Mouse (Mus musculus) intestine, embryonic 15.5 days (tissue): ENCODE measurements around the gene 4930562C15Rik. TPM values are rescaled to one million over a fixed set of nuclear protein-coding genes. Genes with fewer than 3 reads are reported as not detected.

Experiments used
- ATAC-seq: fragments of 200-750 bp; cut with Nextera tagmentation; 2 replicates; pipeline ENCODE4 v1.8.0; 2017; ENCODE audit warnings: moderate TSS enrichment, moderate library complexity
- H3K27ac ChIP-seq: fragments of 300-500 bp; sonication (generic); 2 replicates; pipeline ENCODE4 v1.5.1; 2015; ENCODE audit warnings: mild to moderate bottlenecking, inconsistent platforms
- H3K27me3 ChIP-seq: fragments of 300-500 bp; sonication (generic); replicated peaks from 2 replicates; pipeline ENCODE4 v1.6.1; 2015; ENCODE audit warnings: inconsistent platforms
- H3K36me3 ChIP-seq: fragments of 300-500 bp; sonication (generic); 2 replicates; pipeline ENCODE4 v1.6.1; 2015; ENCODE audit warnings: inconsistent platforms
- H3K4me1 ChIP-seq: fragments of 300-500 bp; sonication (generic); replicated peaks from 2 replicates; pipeline ENCODE4 v1.6.1; 2015; ENCODE audit warnings: inconsistent platforms
- H3K4me2 ChIP-seq: fragments of 300-500 bp; sonication (generic); replicated peaks from 2 replicates; pipeline ENCODE4 v1.6.1; 2015; ENCODE audit warnings: mild to moderate bottlenecking, inconsistent platforms
- H3K4me3 ChIP-seq: fragments of 300-500 bp; sonication (generic); replicated peaks from 2 replicates; pipeline ENCODE4 v1.5.1; 2015; ENCODE audit warnings: inconsistent platforms
- H3K9ac ChIP-seq: fragments of 300-500 bp; sonication (generic); 2 replicates; pipeline ENCODE4 v1.6.1; 2015; ENCODE audit warnings: inconsistent platforms
- H3K9me3 ChIP-seq: fragments of 300-500 bp; sonication (generic); 2 replicates; pipeline ENCODE4 v1.6.1; 2016; ENCODE audit warnings: inconsistent platforms
- WGBS: fragments of 180-500 bp; shearing (Covaris S2); methylation state at CpG from one replicate; pipeline ENCODE4 v1.1.7; 2015; 5-methylcytosine and 5-hydroxymethylcytosine counted together
- polyA plus RNA-seq: library from polyadenylated mRNA; unstranded; fragments of >200 nt; fragmentation: Nextera tagmentation; extraction: Ambion mirVana; gene quantifications from 2 replicates; pipeline ENCODE4 v1.2.1, GENCODE M21; 2015

4930562C15Rik gene
- polyA plus RNA-seq, 1 experiment from 2014 or later, result 0.23 TPM

DNA sequence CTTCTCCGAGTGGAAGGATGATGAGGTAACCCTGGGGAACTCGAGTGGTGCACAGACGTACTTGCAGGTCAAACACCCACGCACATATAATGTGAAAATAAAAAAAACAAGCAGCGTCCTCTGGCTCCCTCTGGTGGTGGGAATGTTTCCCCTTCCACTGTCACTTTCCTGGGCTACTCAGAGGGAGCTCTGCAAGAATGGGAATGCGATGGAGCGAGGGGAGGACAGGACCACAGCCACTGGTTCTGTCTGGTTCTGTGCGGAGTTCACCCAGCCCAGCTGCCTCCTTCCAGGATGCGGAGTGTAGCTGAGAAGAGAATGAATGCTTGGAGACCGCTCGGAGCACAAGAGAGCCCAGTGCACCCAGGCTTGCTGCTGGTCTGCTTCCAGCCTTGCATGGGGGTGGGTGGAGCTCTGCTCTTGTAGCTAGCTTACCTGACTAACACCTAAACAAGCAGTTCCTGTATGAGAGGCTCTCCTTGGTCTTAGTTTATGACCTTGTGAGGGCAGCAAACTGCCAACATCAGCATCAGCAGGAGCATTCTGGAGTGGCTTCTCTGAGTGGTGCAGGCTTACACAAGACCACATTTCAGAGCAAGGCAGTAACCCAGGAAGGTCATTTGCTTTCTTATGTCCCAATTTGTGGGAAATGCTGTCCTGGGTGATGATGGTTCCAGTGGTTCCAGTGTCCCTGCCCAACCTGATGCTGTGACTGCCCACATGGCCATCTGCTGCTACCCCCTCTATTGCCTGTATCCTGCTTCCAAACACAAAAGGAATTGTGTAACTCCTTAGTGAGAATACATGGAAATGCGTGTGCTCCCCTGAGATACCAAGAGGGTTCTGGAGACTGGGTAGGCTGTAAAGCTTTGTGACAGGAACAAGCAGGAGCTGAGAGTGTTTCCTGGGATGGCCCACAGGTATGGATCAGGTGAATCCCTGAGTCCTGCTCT, 78.8 kb downstream of the 4930562C15Rik start:
- Histone ChIP-seq H3K4me3 (no peak overlapping the region), H3K4me2 (no peak overlapping the region), H3K36me3 (peaks cover 36% of the 10 kb centered on the region)

DNA sequence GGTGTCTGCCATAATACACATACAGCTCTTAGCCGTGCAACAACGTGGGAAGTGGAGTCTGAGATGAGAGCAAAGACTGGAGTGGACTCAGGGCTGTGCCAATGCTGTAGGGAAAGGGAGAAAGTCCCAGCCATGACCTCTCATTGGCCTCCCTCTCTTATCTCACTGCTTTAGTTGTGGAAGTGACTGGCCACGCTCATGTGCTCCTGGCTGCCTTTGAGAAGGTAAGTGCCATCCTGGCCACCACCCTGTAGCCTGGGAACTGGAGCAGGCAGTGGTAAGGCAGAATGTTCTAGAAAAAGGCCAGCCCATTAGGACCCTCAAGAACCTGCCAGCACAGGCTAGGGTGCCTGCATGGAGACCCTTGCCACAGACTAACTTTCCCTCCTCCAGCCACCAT, 80.7 kb downstream of the 4930562C15Rik start:
- Histone ChIP-seq H3K4me1 (peaks cover 4% of the 10 kb centered on the region; the same call in 1 of the 2 replicates), H3K4me3 (no peak overlapping the region), H3K27me3 (no peaks in the 10 kb centered on the region), H3K9ac (no peak overlapping the region), H3K4me2 (no peak overlapping the region), H3K9me3 (no peaks in the 10 kb centered on the region), H3K36me3 (peaks cover 30% of the 10 kb centered on the region), H3K27ac (no peak overlapping the region)
- ATAC-seq, result no peak
- WGBS, result 86% methylated on average over 3 of the region's 3 CpGs

More for the DNA sequence above, 78.8 kb downstream of the 4930562C15Rik start:
- H3K9ac ChIP-seq, result no peak overlapping the region
- 35% methylated on average over 12 of the region's 12 CpGs for WGBS
- H3K27me3 ChIP-seq, result no peaks in the 10 kb centered on the region
- no peaks in the 10 kb centered on the region for H3K9me3 ChIP-seq
- ATAC-seq, result peak; percentile 72
- peak overlapping the region; percentile 36; the same call in 1 of the 2 replicates for H3K27ac ChIP-seq
- H3K4me1 ChIP-seq, result peaks cover 4% of the 10 kb centered on the region; the same call in 1 of the 2 replicates

DNA sequence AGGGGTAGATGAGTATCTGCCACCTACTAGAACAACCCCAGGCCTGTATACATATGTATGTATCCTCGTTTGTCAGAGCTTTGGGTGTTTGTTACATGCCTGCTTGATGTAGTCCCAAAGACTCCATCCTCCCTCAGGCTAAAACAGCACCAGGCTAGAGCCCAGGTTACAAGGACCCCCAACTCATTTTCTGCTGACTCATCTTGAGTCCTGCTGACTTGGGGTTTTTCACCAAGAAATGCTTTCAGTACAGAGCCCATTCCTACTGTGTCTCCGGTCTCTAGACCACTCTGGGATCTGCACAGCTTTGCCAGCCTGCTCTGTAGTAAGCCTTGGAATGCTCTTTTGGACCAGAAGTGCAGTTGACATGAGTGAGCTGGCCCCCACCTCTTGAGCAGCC, 81.4 kb downstream of the 4930562C15Rik start:
- Histone ChIP-seq H3K9me3 (no peaks in the 10 kb centered on the region), H3K4me3 (no peak overlapping the region), H3K9ac (no peak overlapping the region), H3K27ac (no peak overlapping the region), H3K27me3 (no peaks in the 10 kb centered on the region), H3K4me2 (no peak overlapping the region), H3K4me1 (peaks cover 4% of the 10 kb centered on the region; the same call in 1 of the 2 replicates), H3K36me3 (peaks cover 24% of the 10 kb centered on the region)
- 88% methylated on average over 2 of the region's 2 CpGs for WGBS
- no peak for ATAC-seq

Other genes starting within 250 kb of the 4930562C15Rik start
- 21.4 and 23.5 TPM in 2 replicates for gene Glis2, start 240.7 kb upstream of the 4930562C15Rik start, polyA plus RNA-seq
- gene Pam16, start 210.4 kb upstream of the 4930562C15Rik start, polyA plus RNA-seq, result 74.5 and 84.3 TPM in 2 replicates
- 14.1 and 15.1 TPM in 2 replicates for gene Vasn, start 195.5 kb upstream of the 4930562C15Rik start, polyA plus RNA-seq
- 86.5 and 92.1 TPM in 2 replicates for gene Dnaja3, start 195.4 kb upstream of the 4930562C15Rik start, polyA plus RNA-seq
- 22.7 and 23.2 TPM in 2 replicates for gene Coro7, start 155.6 kb upstream of the 4930562C15Rik start, polyA plus RNA-seq
- 48.5 and 50.7 TPM in 2 replicates for gene Nmral1, start 116.1 kb upstream of the 4930562C15Rik start, polyA plus RNA-seq
- gene Hmox2, start 109.1 kb upstream of the 4930562C15Rik start, polyA plus RNA-seq, result 90.4 and 91.7 TPM in 2 replicates
- 83.1 and 88.3 TPM in 2 replicates for gene Cdip1, start 45.1 kb upstream of the 4930562C15Rik start, polyA plus RNA-seq
- 34.0 and 36.1 TPM in 2 replicates for gene Ubald1, start 44.9 kb downstream of the 4930562C15Rik start, polyA plus RNA-seq
- gene Mgrn1, start 50.8 kb downstream of the 4930562C15Rik start, polyA plus RNA-seq, result 71.2 and 77.9 TPM in 2 replicates
- gene Nudt16l1, start 103.3 kb downstream of the 4930562C15Rik start, polyA plus RNA-seq, result 128 and 143 TPM in 2 replicates
- 39.6 and 42.0 TPM in 2 replicates for gene Anks3, start 128.8 kb downstream of the 4930562C15Rik start, polyA plus RNA-seq
- not detected in 2 replicates for gene Sept12, start 162.4 kb downstream of the 4930562C15Rik start, polyA plus RNA-seq
- gene Smim22, start 171.9 kb downstream of the 4930562C15Rik start, polyA plus RNA-seq, result 99.2 and 112 TPM in 2 replicates
- 46.2 and 51.7 TPM in 2 replicates for gene Rogdi, start 178.1 kb downstream of the 4930562C15Rik start, polyA plus RNA-seq
- 129 and 136 TPM in 2 replicates for gene Glyr1, start 214.4 kb downstream of the 4930562C15Rik start, polyA plus RNA-seq
- 15.4 and 17.0 TPM in 2 replicates for gene Ubn1, start 214.6 kb downstream of the 4930562C15Rik start, polyA plus RNA-seq